Mouse (Mus musculus): Measurements from ENCODE around the gene Xrcc5. TPM values are rescaled to one million over a fixed set of nuclear protein-coding genes. Genes with fewer than 3 reads are reported as not detected.

Xrcc5 gene
- polyA plus RNA-seq, 1 experiment from 2014 or later, result 14.0 TPM

GRCm38 (mm10) chr1:72418744-72419655 is 111.8 kb downstream of the Xrcc5 start:
- no peaks in the 10 kb centered on the region for H3K36me3 ChIP-seq (ENCODE audit: control insufficient read depth, insufficient read depth)
- WGBS, result 78% methylated on average over 8 of the region's 8 CpGs
- H3K4me1 ChIP-seq (replicated peaks; ENCODE audit: control insufficient read depth, insufficient read depth, low read length), result no peaks in the 10 kb centered on the region
- H3K4me2 ChIP-seq (replicated peaks; ENCODE audit: low read depth), result no peak overlapping the region
- H3K9ac ChIP-seq (ENCODE audit: low read depth, low read length), result no peak overlapping the region
- no peak overlapping the region for H3K4me3 ChIP-seq (ENCODE audit: low read depth, low read length)
- H3K9me3 ChIP-seq (ENCODE audit: control insufficient read depth), result no peaks in the 10 kb centered on the region
- H3K27me3 ChIP-seq (replicated peaks; ENCODE audit: control insufficient read depth, insufficient read depth, low read length), result no peaks in the 10 kb centered on the region
- no peak for ATAC-seq
- no peak for TF ChIP-seq CTCF (IDR thresholded peaks at IDR 0.05; ENCODE audit: low read depth)
- no peak overlapping the region for H3K27ac ChIP-seq (ENCODE audit: low read depth, low read length)

- WGBS, result 54% methylated on average over 2 of the region's 2 CpGs
- Histone ChIP-seq H3K4me3 (ENCODE audit: low read depth, low read length) (no peak overlapping the region), H3K9me3 (ENCODE audit: control insufficient read depth) (no peaks in the 10 kb centered on the region), H3K36me3 (ENCODE audit: control insufficient read depth, insufficient read depth) (no peaks in the 10 kb centered on the region), H3K4me2 (replicated peaks; ENCODE audit: low read depth) (no peak overlapping the region), H3K27me3 (replicated peaks; ENCODE audit: control insufficient read depth, insufficient read depth, low read length) (no peaks in the 10 kb centered on the region), H3K27ac (ENCODE audit: low read depth, low read length) (no peak overlapping the region), H3K4me1 (replicated peaks; ENCODE audit: control insufficient read depth, insufficient read depth, low read length) (no peaks in the 10 kb centered on the region), H3K9ac (ENCODE audit: low read depth, low read length) (no peak overlapping the region)
- ATAC-seq, result no peak
- no peak for TF ChIP-seq CTCF (IDR thresholded peaks at IDR 0.05; ENCODE audit: low read depth)
Observed at GRCm38 (mm10) chr1:72420220-72420619, 113.0 kb downstream of the Xrcc5 start.

GRCm38 (mm10) chr1:72422121-72422520 is 114.9 kb downstream of the Xrcc5 start:
- WGBS, result 86% methylated on average over 4 of the region's 4 CpGs
- H3K9ac ChIP-seq (ENCODE audit: low read depth, low read length), result no peak overlapping the region
- H3K9me3 ChIP-seq (ENCODE audit: control insufficient read depth), result no peaks in the 10 kb centered on the region
- H3K4me1 ChIP-seq (replicated peaks; ENCODE audit: control insufficient read depth, insufficient read depth, low read length), result no peaks in the 10 kb centered on the region
- no peaks in the 10 kb centered on the region for H3K36me3 ChIP-seq (ENCODE audit: control insufficient read depth, insufficient read depth)
- no peaks in the 10 kb centered on the region for H3K27me3 ChIP-seq (replicated peaks; ENCODE audit: control insufficient read depth, insufficient read depth, low read length)
- H3K4me2 ChIP-seq (replicated peaks; ENCODE audit: low read depth), result no peak overlapping the region
- H3K27ac ChIP-seq (ENCODE audit: low read depth, low read length), result no peak overlapping the region
- ATAC-seq, result no peak
- TF ChIP-seq CTCF (IDR thresholded peaks at IDR 0.05; ENCODE audit: low read depth), result no peak
- no peak overlapping the region for H3K4me3 ChIP-seq (ENCODE audit: low read depth, low read length)

- 80% methylated on average over 4 of the region's 4 CpGs for WGBS
- ATAC-seq, result no peak
- Histone ChIP-seq H3K9me3 (ENCODE audit: control insufficient read depth) (no peaks in the 10 kb centered on the region), H3K4me1 (replicated peaks; ENCODE audit: control insufficient read depth, insufficient read depth, low read length) (no peaks in the 10 kb centered on the region), H3K4me2 (replicated peaks; ENCODE audit: low read depth) (no peak overlapping the region), H3K27ac (ENCODE audit: low read depth, low read length) (no peak overlapping the region), H3K9ac (ENCODE audit: low read depth, low read length) (no peak overlapping the region), H3K4me3 (ENCODE audit: low read depth, low read length) (no peak overlapping the region), H3K27me3 (replicated peaks; ENCODE audit: control insufficient read depth, insufficient read depth, low read length) (no peaks in the 10 kb centered on the region), H3K36me3 (ENCODE audit: control insufficient read depth, insufficient read depth) (no peaks in the 10 kb centered on the region)
- TF ChIP-seq CTCF (IDR thresholded peaks at IDR 0.05; ENCODE audit: low read depth), result no peak
Observed at GRCm38 (mm10) chr1:72426456-72426855, 119.2 kb downstream of the Xrcc5 start.

- no peak for TF ChIP-seq CTCF (IDR thresholded peaks at IDR 0.05; ENCODE audit: low read depth)
Observed at GRCm38 (mm10) chr1:72428526-72428925, 121.3 kb downstream of the Xrcc5 start.

GRCm38 (mm10) chr1:72429107-72429807 is 122.0 kb downstream of the Xrcc5 start:
- no peaks in the 10 kb centered on the region for H3K4me1 ChIP-seq (replicated peaks; ENCODE audit: control insufficient read depth, insufficient read depth, low read length)
- no peaks in the 10 kb centered on the region for H3K27me3 ChIP-seq (replicated peaks; ENCODE audit: control insufficient read depth, insufficient read depth, low read length)
- H3K36me3 ChIP-seq (ENCODE audit: control insufficient read depth, insufficient read depth), result no peaks in the 10 kb centered on the region
- no peak overlapping the region for H3K27ac ChIP-seq (ENCODE audit: low read depth, low read length)
- no peak overlapping the region for H3K4me3 ChIP-seq (ENCODE audit: low read depth, low read length)
- no peak for TF ChIP-seq CTCF (IDR thresholded peaks at IDR 0.05; ENCODE audit: low read depth)
- no peak overlapping the region for H3K9ac ChIP-seq (ENCODE audit: low read depth, low read length)
- no peaks in the 10 kb centered on the region for H3K9me3 ChIP-seq (ENCODE audit: control insufficient read depth)
- ATAC-seq, result no peak
- WGBS, result 91% methylated on average over 7 of the region's 7 CpGs
- no peak overlapping the region for H3K4me2 ChIP-seq (replicated peaks; ENCODE audit: low read depth)

More at GRCm38 (mm10) chr1:72428526-72428925, 121.3 kb downstream of the Xrcc5 start:
- H3K9me3 ChIP-seq (ENCODE audit: control insufficient read depth), result no peaks in the 10 kb centered on the region
- no peak overlapping the region for H3K4me2 ChIP-seq (replicated peaks; ENCODE audit: low read depth)
- no peak overlapping the region for H3K4me3 ChIP-seq (ENCODE audit: low read depth, low read length)
- H3K9ac ChIP-seq (ENCODE audit: low read depth, low read length), result no peak overlapping the region
- H3K27ac ChIP-seq (ENCODE audit: low read depth, low read length), result no peak overlapping the region
- 84% methylated on average over 8 of the region's 8 CpGs for WGBS
- no peak for ATAC-seq
- no peaks in the 10 kb centered on the region for H3K27me3 ChIP-seq (replicated peaks; ENCODE audit: control insufficient read depth, insufficient read depth, low read length)
- no peaks in the 10 kb centered on the region for H3K4me1 ChIP-seq (replicated peaks; ENCODE audit: control insufficient read depth, insufficient read depth, low read length)
- no peaks in the 10 kb centered on the region for H3K36me3 ChIP-seq (ENCODE audit: control insufficient read depth, insufficient read depth)

All from intestine, postnatal 0 days (tissue).